Mouse (Mus musculus) MEL (cell line): Measurements from ENCODE around the gene Ugt2b34. TPM values are rescaled to one million over a fixed set of nuclear protein-coding genes. Genes with fewer than 3 reads are reported as not detected.

Experiments used
- DNase-seq: peaks from one replicate; pipeline ENCODE4 v3.0.0; 2011; ENCODE audit warnings: low read depth, low spot score
- H3K27ac ChIP-seq: 2 replicates; pipeline ENCODE4 v1.5.1; 2012; ENCODE audit warnings: low read depth, mild to moderate bottlenecking, control low read depth, low read length, moderate library complexity; ENCODE audit not compliant: control insufficient read depth
- H3K27me3 ChIP-seq, 2 experiments: fragments of 150-350 bp in 1 of 2; sonication (generic) in 1 of 2; 2 replicates each; pipeline ENCODE4 v1.6.1; 2012; ENCODE audit warnings: low read length in 2 of 2, mild to moderate bottlenecking in 2 of 2, improper control_type of control experiment in 1 of 2, moderate library complexity in 1 of 2; ENCODE audit not compliant: insufficient read depth in 2 of 2, control insufficient read depth in 1 of 2
- H3K36me3 ChIP-seq, 2 experiments: 2 replicates each; pipeline ENCODE4 v1.6.1; 2012 to 2014; ENCODE audit warnings: low read length in 2 of 2, improper control_type of control experiment in 1 of 2, inconsistent platforms in 1 of 2, mild to moderate bottlenecking in 1 of 2; ENCODE audit not compliant: insufficient read depth in 2 of 2, control insufficient read depth in 1 of 2
- H3K4me1 ChIP-seq, 2 experiments: fragments of 150-350 bp in 1 of 2; sonication (generic) in 1 of 2; 2 replicates each; pipeline ENCODE4 v1.6.1; 2012; ENCODE audit warnings: low read length in 2 of 2, improper control_type of control experiment in 1 of 2, mild to moderate bottlenecking in 1 of 2; ENCODE audit not compliant: insufficient read depth in 2 of 2, control insufficient read depth in 1 of 2
- H3K4me3 ChIP-seq, 2 experiments: fragments of 150-350 bp in 1 of 2; sonication (generic) in 1 of 2; 2 replicates each; pipeline ENCODE4 v1.5.1; 2012; ENCODE audit warnings: low read depth in 2 of 2, low read length in 2 of 2, mild to moderate bottlenecking in 2 of 2, moderate library complexity in 2 of 2, control low read depth in 1 of 2, improper control_type of control experiment in 1 of 2; ENCODE audit not compliant: control insufficient read depth in 1 of 2, insufficient read depth in 1 of 2
- H3K79me2 ChIP-seq: 2 replicates; pipeline ENCODE4 v1.6.1; 2012; ENCODE audit warnings: mild to moderate bottlenecking, low read length, moderate library complexity; ENCODE audit not compliant: control insufficient read depth, poor library complexity, insufficient read depth
- H3K9ac ChIP-seq: 2 replicates; pipeline ENCODE4 v1.6.1; 2012; ENCODE audit warnings: low read depth, mild to moderate bottlenecking, control low read depth, low read length, moderate library complexity; ENCODE audit not compliant: control insufficient read depth, poor library complexity, severe bottlenecking
- H3K9me3 ChIP-seq: fragments of 150-350 bp; sonication (generic); replicated peaks from 2 replicates; pipeline ENCODE4 v1.6.1; 2012; ENCODE audit warnings: mild to moderate bottlenecking, low read length, improper control_type of control experiment, moderate library complexity; ENCODE audit not compliant: insufficient read depth
- E2F4 ChIP-seq: IDR thresholded peaks from 2 replicates; pipeline ENCODE4 v1.6.1; 2011; ENCODE audit warnings: low read depth, low read length, improper control_type of control experiment, borderline replicate concordance
- ELF1 ChIP-seq: IDR thresholded peaks from 2 replicates; pipeline ENCODE4 v1.6.1; 2014; ENCODE audit warnings: low read depth, mild to moderate bottlenecking, inconsistent platforms, low read length, improper control_type of control experiment, moderate library complexity
- EP300 ChIP-seq, 2 experiments: IDR thresholded peaks; 2 replicates each; pipeline ENCODE4 v1.6.1; 2011; ENCODE audit warnings: improper control_type of control experiment in 2 of 2, low read length in 2 of 2, low read depth in 1 of 2, mild to moderate bottlenecking in 1 of 2
- ETS1 ChIP-seq: IDR thresholded peaks from 2 replicates; pipeline ENCODE4 v1.6.1; 2012; ENCODE audit warnings: low read depth, mild to moderate bottlenecking, inconsistent platforms, low read length, improper control_type of control experiment, moderate library complexity
- GABPA ChIP-seq: IDR thresholded peaks from 2 replicates; pipeline ENCODE4 v1.6.1; 2012; ENCODE audit warnings: low read depth, mild to moderate bottlenecking, inconsistent platforms, low read length, improper control_type of control experiment, moderate library complexity
- GATA1 ChIP-seq: IDR thresholded peaks from 2 replicates; pipeline ENCODE4 v1.6.1; 2011; ENCODE audit warnings: low read depth, low read length, improper control_type of control experiment
- KAT2A ChIP-seq: conservative IDR thresholded peaks from 2 replicates; pipeline ENCODE4 v1.6.1; 2012; ENCODE audit warnings: low read depth, low read length, improper control_type of control experiment, inconsistent platforms
- MAFK ChIP-seq: IDR thresholded peaks from 2 replicates; pipeline ENCODE4 v1.6.1; 2011; ENCODE audit warnings: low read depth, mild to moderate bottlenecking, low read length, improper control_type of control experiment, borderline replicate concordance
- MAZ ChIP-seq: IDR thresholded peaks from 2 replicates; pipeline ENCODE4 v1.6.1; 2012; ENCODE audit warnings: low read depth, mild to moderate bottlenecking, inconsistent platforms, low read length, improper control_type of control experiment
- MEF2A ChIP-seq: IDR thresholded peaks from 2 replicates; pipeline ENCODE4 v1.6.1; 2014; ENCODE audit warnings: low read depth, mild to moderate bottlenecking, inconsistent platforms, low read length, improper control_type of control experiment; ENCODE audit not compliant: poor library complexity, insufficient replicate concordance, severe bottlenecking; ENCODE audit errors: extremely low read depth
- MXI1 ChIP-seq: IDR thresholded peaks from 2 replicates; pipeline ENCODE4 v1.6.1; 2011; ENCODE audit warnings: mild to moderate bottlenecking, low read depth, low read length, improper control_type of control experiment
- MYB ChIP-seq: IDR thresholded peaks from 2 replicates; pipeline ENCODE4 v1.6.1; 2011; ENCODE audit warnings: mild to moderate bottlenecking, low read depth, low read length, improper control_type of control experiment
- NRF1 ChIP-seq: IDR thresholded peaks from 2 replicates; pipeline ENCODE4 v1.6.1; 2014; ENCODE audit warnings: low read depth, mild to moderate bottlenecking, inconsistent platforms, low read length, improper control_type of control experiment, moderate library complexity; ENCODE audit not compliant: poor library complexity, insufficient read depth, severe bottlenecking
- POLR2A ChIP-seq, 2 experiments: IDR thresholded peaks; 2 replicates each; pipeline ENCODE4 v1.6.1; 2011 to 2012; ENCODE audit warnings: low read length in 2 of 2, mild to moderate bottlenecking in 2 of 2, control low read depth in 1 of 2, improper control_type of control experiment in 1 of 2, low read depth in 1 of 2, moderate library complexity in 1 of 2; ENCODE audit not compliant: control insufficient read depth in 1 of 2, insufficient read depth in 1 of 2, poor library complexity in 1 of 2
- POLR2AphosphoS5 ChIP-seq: IDR thresholded peaks from 2 replicates; pipeline ENCODE4 v1.6.1; 2012; ENCODE audit warnings: low read depth, borderline replicate concordance, mild to moderate bottlenecking, inconsistent platforms, low read length, moderate library complexity, mixed read lengths
- RCOR1 ChIP-seq: IDR thresholded peaks from 2 replicates; pipeline ENCODE4 v1.6.1; 2012; ENCODE audit warnings: low read depth, mild to moderate bottlenecking, inconsistent platforms, low read length, improper control_type of control experiment
- SIN3A ChIP-seq: IDR thresholded peaks from 2 replicates; pipeline ENCODE4 v1.6.1; 2012; ENCODE audit warnings: low read length, improper control_type of control experiment, inconsistent platforms
- TAL1 ChIP-seq: IDR thresholded peaks from 2 replicates; pipeline ENCODE4 v1.6.1; 2012; ENCODE audit warnings: mild to moderate bottlenecking, inconsistent platforms, low read length, moderate library complexity, mixed read lengths
- TBP ChIP-seq: IDR thresholded peaks from 2 replicates; pipeline ENCODE4 v1.8.0; 2011; ENCODE audit warnings: low read depth, low read length, improper control_type of control experiment
- TCF12 ChIP-seq: IDR thresholded peaks from 2 replicates; pipeline ENCODE4 v1.6.1; 2014; ENCODE audit warnings: low read depth, mild to moderate bottlenecking, inconsistent platforms, low read length, improper control_type of control experiment, moderate library complexity
- USF2 ChIP-seq, 2 experiments: IDR thresholded peaks; 2 replicates each; pipeline ENCODE4 v1.6.1; 2011 to 2012; ENCODE audit warnings: improper control_type of control experiment in 2 of 2, low read length in 2 of 2, borderline replicate concordance in 1 of 2, inconsistent platforms in 1 of 2, low read depth in 1 of 2, mild to moderate bottlenecking in 1 of 2; ENCODE audit not compliant: insufficient read depth in 1 of 2
- ZC3H11A ChIP-seq: IDR thresholded peaks from 2 replicates; pipeline ENCODE4 v1.6.1; 2012; ENCODE audit warnings: low read depth, mild to moderate bottlenecking, inconsistent platforms, low read length, improper control_type of control experiment
- ZKSCAN1 ChIP-seq: IDR thresholded peaks from 2 replicates; pipeline ENCODE4 v1.6.1; 2012; ENCODE audit warnings: low read depth, mild to moderate bottlenecking, inconsistent platforms, low read length, improper control_type of control experiment, moderate library complexity
- ZMIZ1 ChIP-seq: IDR thresholded peaks from 2 replicates; pipeline ENCODE4 v1.6.1; 2012; ENCODE audit warnings: low read depth, mild to moderate bottlenecking, inconsistent platforms, low read length, improper control_type of control experiment, moderate library complexity
- ZNF384 ChIP-seq: IDR thresholded peaks from 2 replicates; pipeline ENCODE4 v1.6.1; 2012; ENCODE audit warnings: low read depth, mild to moderate bottlenecking, inconsistent platforms, low read length, improper control_type of control experiment
- polyA plus RNA-seq, 2 experiments: library from polyadenylated mRNA; stranded (reverse) in 1 of 2; unstranded in 1 of 2; fragments of >175 nt in 1 of 2; fragments of >200 nt in 1 of 2; gene quantifications; 2 replicates each; pipeline versions ENCODE4 v1.2.1 to v1.2.4; 2012; ENCODE audit warnings: low replicate concordance in 2 of 2, low read depth in 1 of 2; ENCODE audit not compliant: insufficient read length in 2 of 2, insufficient read depth in 1 of 2, missing spikeins in 1 of 2
- total RNA-seq: library from RNA; depleted of rRNA; stranded (reverse); fragments of 300-350 nt; gene quantifications from 2 replicates; pipeline ENCODE4 v1.2.3, GENCODE M21; 2012

Gene Ugt2b34
- total and polyA plus RNA-seq, 3 experiments: not detected

GRCm38 (mm10) chr5:86926426-86926825 is 19.7 kb upstream of the Ugt2b34 start, which contains the start of gene Ugt2b1:
Ugt2b1 (minus strand) TSS chr5:86926530.
- no peaks in the 10 kb centered on the region for H3K79me2 ChIP-seq
- H3K4me1 ChIP-seq: peaks cover 0 to 2% of the 10 kb centered on the region in 2 experiments; a peak in 1 of 4 replicates
- no peak for TF ChIP-seq ZMIZ1
- no peak for TF ChIP-seq KAT2A
- no peak for TF ChIP-seq POLR2A (IDR thresholded peaks at IDR 0.05; ENCODE audit: control insufficient read depth in 1 of 2, insufficient read depth in 1 of 2, low read depth in 1 of 2, low read length in 2 of 2, poor library complexity in 1 of 2)
- no peak for TF ChIP-seq NRF1
- TF ChIP-seq ZNF384: no peak
- TF ChIP-seq EP300 (IDR thresholded peaks at IDR 0.05; ENCODE audit: low read depth in 1 of 2, low read length in 2 of 2): no peak
- no peak for TF ChIP-seq POLR2AphosphoS5
- no peak for TF ChIP-seq MAZ
- TF ChIP-seq TAL1: no peak
- H3K27ac ChIP-seq: no peak within 1 kb of the TSS
- H3K36me3 ChIP-seq: peaks cover 0 to under 1% of the 10 kb centered on the region in 2 experiments; a peak in 1 of 4 replicates
- no peak within 1 kb of the TSS for H3K4me3 ChIP-seq
- DNase-seq: no peak
- no peaks in the 10 kb centered on the region for H3K27me3 ChIP-seq
- H3K9me3 ChIP-seq: no peaks in the 10 kb centered on the region
- H3K9ac ChIP-seq: no peak within 1 kb of the TSS

GRCm38 (mm10) chr5:86920661-86921233 is 14.0 kb upstream of the Ugt2b34 start:
- peak; percentile 71 for DNase-seq
- H3K4me1 ChIP-seq: peaks cover 2 to 12% of the 10 kb centered on the region in 2 experiments; a peak in 1 of 4 replicates
- H3K79me2 ChIP-seq: no peaks in the 10 kb centered on the region
- no peaks in the 10 kb centered on the region for H3K27me3 ChIP-seq
- TF ChIP-seq TBP (no peak), RCOR1 (no peak), MYB (peak; percentile 70), USF2 (IDR thresholded peaks at IDR 0.05; ENCODE audit: borderline replicate concordance in 1 of 2, insufficient read depth in 1 of 2, low read depth in 1 of 2, low read length in 2 of 2) (no peak), ZNF384 (no peak), SIN3A (peak; percentile 59; the same call in 1 of the 2 replicates), ELF1 (peak; percentile 5; the same call in 1 of the 2 replicates), GABPA (no peak), MXI1 (peak; percentile 49; the same call in 1 of the 2 replicates), TCF12 (peak; percentile 69; the same call in 1 of the 2 replicates), E2F4 (no peak), GATA1 (peak; percentile 84), EP300 (IDR thresholded peaks at IDR 0.05; ENCODE audit: low read depth in 1 of 2, low read length in 2 of 2) (peak; percentile 79 to 83), ZKSCAN1 (no peak), MAFK (0 out of 2 replicates have a peak, but pooled peaks have one; percentile 49), ZC3H11A (no peak), MEF2A (no peak; the same call in 1 of the 2 replicates), ETS1 (peak; percentile 95)
- H3K36me3 ChIP-seq: peaks cover 0 to 5% of the 10 kb centered on the region in 2 experiments; a peak in 2 of 4 replicates
- H3K9ac ChIP-seq: no peak overlapping the region
- peak overlapping the region; percentile 77 for H3K27ac ChIP-seq
- no peaks in the 10 kb centered on the region for H3K9me3 ChIP-seq
- peak overlapping the region in 1 of 2 experiments; percentile 52; a peak in 2 of 4 replicates for H3K4me3 ChIP-seq
